Mouse (Mus musculus) neural tube, embryonic 14.5 days (tissue): Measurements from ENCODE around the gene Fxyd1. TPM values are rescaled to one million over a fixed set of nuclear protein-coding genes. Genes with fewer than 3 reads are reported as not detected.

Source experiments
- ATAC-seq: fragments of 200-750 bp; cut with Nextera tagmentation; 2 replicates; pipeline ENCODE4 v1.8.0; 2017; ENCODE audit warnings: low read depth, mild to moderate bottlenecking, moderate TSS enrichment, moderate library complexity
- H3K27ac ChIP-seq: fragments of 300-500 bp; sonication (generic); 2 replicates; pipeline ENCODE4 v1.5.1; 2014; ENCODE audit warnings: low read depth, mild to moderate bottlenecking, control low read depth, low read length, moderate library complexity, mixed read lengths
- H3K27me3 ChIP-seq: fragments of 300-500 bp; sonication (generic); 2 replicates; pipeline ENCODE4 v1.6.1; 2014; ENCODE audit warnings: low read length; ENCODE audit not compliant: control insufficient read depth, insufficient read depth
- H3K36me3 ChIP-seq: fragments of 300-500 bp; sonication (generic); 2 replicates; pipeline ENCODE4 v1.6.1; 2014; ENCODE audit warnings: low read length, mixed read lengths; ENCODE audit not compliant: control insufficient read depth, insufficient read depth
- H3K4me1 ChIP-seq: fragments of 300-500 bp; sonication (generic); 2 replicates; pipeline ENCODE4 v1.6.1; 2014; ENCODE audit warnings: low read length; ENCODE audit not compliant: control insufficient read depth, insufficient read depth
- H3K4me2 ChIP-seq: fragments of 300-500 bp; sonication (generic); 2 replicates; pipeline ENCODE4 v1.6.1; 2014; ENCODE audit warnings: mild to moderate bottlenecking, low read depth, low read length, control low read depth
- H3K4me3 ChIP-seq: fragments of 300-500 bp; sonication (generic); 2 replicates; pipeline ENCODE4 v1.5.1; 2014; ENCODE audit warnings: low read depth, low read length, control low read depth, mixed read lengths
- H3K9ac ChIP-seq: fragments of 300-500 bp; sonication (generic); replicated peaks from 2 replicates; pipeline ENCODE4 v1.6.1; 2014; ENCODE audit warnings: low read depth, mild to moderate bottlenecking, control low read depth, low read length, mixed read lengths
- H3K9me3 ChIP-seq: fragments of 300-500 bp; sonication (generic); 2 replicates; pipeline ENCODE4 v1.6.1; 2016; ENCODE audit warnings: low read length; ENCODE audit not compliant: control insufficient read depth
- WGBS: fragments of 180-500 bp; shearing (Covaris S2); extraction: QIAGEN DNeasy Blood & Tissue Kit; methylation state at CpG from one replicate; pipeline ENCODE4 v1.1.7; 2014; 5-methylcytosine and 5-hydroxymethylcytosine counted together
- microRNA-seq: library from miRNA; unstranded; fragments of <30 nt; microRNA quantifications from one replicate; pipeline ENCODE4, GENCODE M21; 2016
- polyA plus RNA-seq: library from polyadenylated mRNA; unstranded; fragments of >200 nt; fragmentation: Nextera tagmentation; extraction: Ambion mirVana; gene quantifications from 2 replicates; pipeline ENCODE4 v1.2.1, GENCODE M21; 2014

Gene Fxyd1
- polyA plus RNA-seq, 1 experiment from 2014 or later = 9.6 TPM

GRCm38 (mm10) chr7:31028609-31029008, 28.4 kb downstream of the Fxyd1 start:
- Histone ChIP-seq H3K9me3 (no peaks in the 10 kb centered on the region), H3K27me3 (no peaks in the 10 kb centered on the region), H3K27ac (no peak overlapping the region), H3K9ac (no peak overlapping the region), H3K4me3 (no peak overlapping the region), H3K4me2 (no peak overlapping the region), H3K36me3 (no peaks in the 10 kb centered on the region), H3K4me1 (no peaks in the 10 kb centered on the region)
- no peak for ATAC-seq
- WGBS = 81% methylated on average over 8 of the region's 8 CpGs

GRCm38 (mm10) chr7:31017104-31017901, 39.7 kb downstream of the Fxyd1 start:
- no peak overlapping the region for H3K27ac ChIP-seq

GRCm38 (mm10) chr7:31012971-31013370, 44.0 kb downstream of the Fxyd1 start:
- Histone ChIP-seq H3K36me3 (no peaks in the 10 kb centered on the region), H3K9ac (no peak overlapping the region), H3K4me2 (no peak overlapping the region), H3K4me3 (no peak overlapping the region), H3K27ac (no peak overlapping the region), H3K4me1 (no peaks in the 10 kb centered on the region), H3K9me3 (no peaks in the 10 kb centered on the region), H3K27me3 (no peaks in the 10 kb centered on the region)
- 72% methylated on average over 5 of the region's 5 CpGs for WGBS
- ATAC-seq = no peak

More at GRCm38 (mm10) chr7:31017104-31017901, 39.7 kb downstream of the Fxyd1 start:
- 52% methylated on average over 10 of the region's 10 CpGs for WGBS
- Histone ChIP-seq H3K9ac (no peak overlapping the region), H3K9me3 (no peaks in the 10 kb centered on the region), H3K4me1 (no peaks in the 10 kb centered on the region), H3K27me3 (no peaks in the 10 kb centered on the region), H3K4me3 (no peak overlapping the region), H3K4me2 (no peak overlapping the region), H3K36me3 (no peaks in the 10 kb centered on the region)
- ATAC-seq = 0 out of 2 replicates have a peak, but pooled peaks have one; percentile 14

- Histone ChIP-seq H3K9me3 (no peaks in the 10 kb centered on the region), H3K4me1 (no peaks in the 10 kb centered on the region), H3K36me3 (no peaks in the 10 kb centered on the region), H3K27me3 (no peaks in the 10 kb centered on the region), H3K4me3 (no peak overlapping the region), H3K27ac (no peak overlapping the region), H3K9ac (no peak overlapping the region), H3K4me2 (no peak overlapping the region)
- ATAC-seq = peak; percentile 68; the same call in 1 of the 2 replicates
- 36% methylated on average over 3 of the region's 3 CpGs for WGBS
Measured at GRCm38 (mm10) chr7:31008889-31009288, 48.1 kb downstream of the Fxyd1 start.

GRCm38 (mm10) chr7:31008175-31008574, 48.8 kb downstream of the Fxyd1 start:
- Histone ChIP-seq H3K27ac (no peak overlapping the region), H3K4me2 (no peak overlapping the region), H3K4me3 (no peak overlapping the region), H3K4me1 (no peaks in the 10 kb centered on the region), H3K27me3 (no peaks in the 10 kb centered on the region), H3K36me3 (no peaks in the 10 kb centered on the region), H3K9ac (no peak overlapping the region), H3K9me3 (no peaks in the 10 kb centered on the region)
- no peak for ATAC-seq
- WGBS = 59% methylated on average over 1 of the region's 1 CpGs

GRCm38 (mm10) chr7:31007775-31008174, 49.2 kb downstream of the Fxyd1 start:
- no peaks in the 10 kb centered on the region for H3K9me3 ChIP-seq
- H3K4me1 ChIP-seq = no peaks in the 10 kb centered on the region
- H3K27ac ChIP-seq = no peak overlapping the region
- ATAC-seq = no peak
- no peaks in the 10 kb centered on the region for H3K27me3 ChIP-seq
- 90% methylated on average over 1 of the region's 1 CpGs for WGBS
- H3K9ac ChIP-seq = no peak overlapping the region
- no peak overlapping the region for H3K4me3 ChIP-seq
- no peak overlapping the region for H3K4me2 ChIP-seq
- no peaks in the 10 kb centered on the region for H3K36me3 ChIP-seq

- no peak overlapping the region for H3K27ac ChIP-seq
- no peaks in the 10 kb centered on the region for H3K4me1 ChIP-seq
- WGBS = 81% methylated on average over 8 of the region's 8 CpGs
- no peak overlapping the region for H3K9ac ChIP-seq
- H3K4me3 ChIP-seq = no peak overlapping the region
- H3K36me3 ChIP-seq = no peaks in the 10 kb centered on the region
- ATAC-seq = no peak
- H3K27me3 ChIP-seq = no peaks in the 10 kb centered on the region
- H3K9me3 ChIP-seq = no peaks in the 10 kb centered on the region
- no peak overlapping the region for H3K4me2 ChIP-seq
Measured at GRCm38 (mm10) chr7:31002650-31003049, 54.3 kb downstream of the Fxyd1 start.

Small RNA genes lying within 50 kb of the gene (microRNA-seq; reads per million reads assigned to microRNA genes)
- gene Mir7050 = not detected

Other genes starting within 250 kb of the Fxyd1 start
- 0.24 and 0.35 TPM in 2 replicates for gene Ffar2, start 233.4 kb downstream of the Fxyd1 start, polyA plus RNA-seq
- gene Ffar3, start 201.0 kb downstream of the Fxyd1 start, polyA plus RNA-seq = not detected in 2 replicates
- not detected in 2 replicates for gene Ffar1, start 195.6 kb downstream of the Fxyd1 start, polyA plus RNA-seq
- not detected in 2 replicates for gene Cd22, start 176.9 kb downstream of the Fxyd1 start, polyA plus RNA-seq
- 2.4 and 2.5 TPM in 2 replicates for gene Mag, start 142.3 kb downstream of the Fxyd1 start, polyA plus RNA-seq
- gene Hamp2, start 132.5 kb downstream of the Fxyd1 start, polyA plus RNA-seq = not detected in 2 replicates
- not detected in 2 replicates for gene Hamp, start 113.2 kb downstream of the Fxyd1 start, polyA plus RNA-seq
- gene Usf2, start 100.4 kb downstream of the Fxyd1 start, polyA plus RNA-seq = 28.2 and 28.9 TPM in 2 replicates
- gene Lsr, start 83.7 kb downstream of the Fxyd1 start, polyA plus RNA-seq = 10.2 and 15.3 TPM in 2 replicates
- gene Fam187b, start 83.4 kb downstream of the Fxyd1 start, polyA plus RNA-seq = 0.40 and 0.44 TPM in 2 replicates
- 7.8 and 12.9 TPM in 2 replicates for gene Fxyd5, start 14.7 kb downstream of the Fxyd1 start, polyA plus RNA-seq
- gene Fxyd7, start 5.7 kb downstream of the Fxyd1 start, polyA plus RNA-seq = 252 and 299 TPM in 2 replicates
- gene Lgi4, start 2.1 kb upstream of the Fxyd1 start, polyA plus RNA-seq = 1.1 TPM in 1 of 2 replicates, not detected in the other
- gene Fxyd3, start 19.5 kb upstream of the Fxyd1 start, polyA plus RNA-seq = 0.35 TPM in 1 of 2 replicates, not detected in the other
- gene Hpn, start 58.1 kb upstream of the Fxyd1 start, polyA plus RNA-seq = 0.67 TPM in 1 of 2 replicates, not detected in the other
- 12.0 and 17.6 TPM in 2 replicates for gene Scn1b, start 69.8 kb upstream of the Fxyd1 start, polyA plus RNA-seq
- gene Gramd1a, start 98.7 kb upstream of the Fxyd1 start, polyA plus RNA-seq = 180 and 208 TPM in 2 replicates
- gene Scgb2b2, start 233.3 kb upstream of the Fxyd1 start, polyA plus RNA-seq = not detected in 2 replicates
- not detected in 2 replicates for gene Scgb1b2, start 234.6 kb upstream of the Fxyd1 start, polyA plus RNA-seq